Mouse (Mus musculus): ENCODE measurements around the gene Hoxd9.

Gene Hoxd9

GRCm38 (mm10) chr2:74733765-74734164 lies 36.2 kb downstream of the Hoxd9 start:
- no peak for DNase-seq (ENCODE audit: low spot score)

GRCm38 (mm10) chr2:74734451-74734850 lies 36.9 kb downstream of the Hoxd9 start:
- no peak for DNase-seq (ENCODE audit: low spot score)

- DNase-seq (ENCODE audit: low spot score): no peak
These were observed 37.7 kb downstream of the Hoxd9 start for GRCm38 (mm10) chr2:74734996-74735811.

- DNase-seq (ENCODE audit: low spot score): no peak
These were observed 38.5 kb downstream of the Hoxd9 start for GRCm38 (mm10) chr2:74735851-74736687.

- DNase-seq (ENCODE audit: low spot score): no peak
These were observed 39.4 kb downstream of the Hoxd9 start for GRCm38 (mm10) chr2:74736688-74737577.

- no peak for DNase-seq (ENCODE audit: low spot score)
These were observed 40.1 kb downstream of the Hoxd9 start for GRCm38 (mm10) chr2:74737578-74738070.

- DNase-seq (ENCODE audit: low spot score): no peak
These were observed 41.3 kb downstream of the Hoxd9 start for GRCm38 (mm10) chr2:74738623-74739475.

- no peak for DNase-seq (ENCODE audit: low spot score)
These were observed 41.9 kb downstream of the Hoxd9 start for GRCm38 (mm10) chr2:74739476-74739800.

- no peak for DNase-seq (ENCODE audit: low spot score)
These were observed 42.3 kb downstream of the Hoxd9 start for GRCm38 (mm10) chr2:74739869-74740268.

GRCm38 (mm10) chr2:74740311-74741091 lies 43.0 kb downstream of the Hoxd9 start:
- DNase-seq (ENCODE audit: low spot score): no peak

GRCm38 (mm10) chr2:74741252-74741978 lies 43.9 kb downstream of the Hoxd9 start:
- no peak for DNase-seq (ENCODE audit: low spot score)

GRCm38 (mm10) chr2:74741979-74742277 lies 44.4 kb downstream of the Hoxd9 start:
- DNase-seq (ENCODE audit: low spot score): no peak

GRCm38 (mm10) chr2:74745540-74746297 lies 48.2 kb downstream of the Hoxd9 start:
- DNase-seq (ENCODE audit: low spot score): no peak

- no peak for DNase-seq (ENCODE audit: low spot score)
These were observed 48.9 kb downstream of the Hoxd9 start for GRCm38 (mm10) chr2:74746298-74746921.

GRCm38 (mm10) chr2:74747006-74747405 lies 49.5 kb downstream of the Hoxd9 start:
- no peak for DNase-seq (ENCODE audit: low spot score)

GRCm38 (mm10) chr2:74747661-74748141 lies 50.2 kb downstream of the Hoxd9 start:
- no peak for DNase-seq (ENCODE audit: low spot score)

GRCm38 (mm10) chr2:74748436-74748995 lies 51.0 kb downstream of the Hoxd9 start:
- no peak for DNase-seq (ENCODE audit: low spot score)

Data from spleen, adult 12 weeks (tissue).